Mouse (Mus musculus) ES-Bruce4 (cell line): ENCODE results near the gene Rpl14. TPM values are rescaled to one million over a fixed set of nuclear protein-coding genes. Genes with fewer than 3 reads are reported as not detected.
A peak's percentile ranks its signal among the peaks of the same experiment; 100 is the strongest.

Experiments used
- H3K27ac ChIP-seq: 2 replicates; pipeline ENCODE4 v1.5.1; 2012; ENCODE audit warnings: low read length, inconsistent platforms; ENCODE audit not compliant: insufficient read depth
- H3K27me3 ChIP-seq: 2 replicates; pipeline ENCODE4 v1.6.1; 2012; ENCODE audit warnings: mild to moderate bottlenecking, low read length, inconsistent platforms; ENCODE audit not compliant: control insufficient read depth, poor library complexity, insufficient read depth, severe bottlenecking
- H3K36me3 ChIP-seq: 2 replicates; pipeline ENCODE4 v1.6.1; 2012; ENCODE audit warnings: inconsistent platforms, mild to moderate bottlenecking, low read length, moderate library complexity; ENCODE audit not compliant: control insufficient read depth, poor library complexity, insufficient read depth, severe bottlenecking
- H3K4me1 ChIP-seq: one replicate; pipeline ENCODE4 v1.8.1; 2011; ENCODE audit warnings: low read length; ENCODE audit not compliant: control insufficient read depth, insufficient read depth
- H3K4me3 ChIP-seq: 2 replicates; pipeline ENCODE4 v1.5.1; 2011; ENCODE audit warnings: low read depth, mild to moderate bottlenecking, low read length
- H3K9ac ChIP-seq: 2 replicates; pipeline ENCODE4 v1.6.1; 2012; ENCODE audit warnings: low read depth, mild to moderate bottlenecking, inconsistent platforms; ENCODE audit not compliant: poor library complexity, severe bottlenecking
- H3K9me3 ChIP-seq: replicated peaks from 2 replicates; pipeline ENCODE4 v1.6.1; 2012; ENCODE audit warnings: mild to moderate bottlenecking, low read length, inconsistent platforms; ENCODE audit not compliant: control insufficient read depth, poor library complexity, insufficient read depth, severe bottlenecking
- CTCF ChIP-seq: IDR thresholded peaks from one replicate; pipeline ENCODE4 v1.8.1; 2011; ENCODE audit warnings: low read depth, low read length
- EP300 ChIP-seq: IDR thresholded peaks from 2 replicates; pipeline ENCODE4 v1.6.1; 2011; ENCODE audit warnings: low read depth, low read length; ENCODE audit not compliant: insufficient read depth
- POLR2A ChIP-seq: IDR thresholded peaks from one replicate; pipeline ENCODE4 v1.8.1; 2011; ENCODE audit warnings: low read length; ENCODE audit not compliant: insufficient read depth
- polyA plus RNA-seq: library from polyadenylated mRNA; stranded (reverse); fragments of >200 nt; gene quantifications from 2 replicates; pipeline ENCODE4 v1.2.4, GENCODE M21; 2011; ENCODE audit warnings: low read depth; ENCODE audit not compliant: missing spikeins, insufficient read depth, insufficient read length

The Rpl14 gene
- polyA plus RNA-seq, 1 experiment = 1,061 TPM

GRCm38 (mm10) chr9:120595306-120595705 is 24.1 kb downstream of the Rpl14 start:
- no peak overlapping the region for H3K27ac ChIP-seq
- H3K4me3 ChIP-seq = no peak overlapping the region
- no peaks in the 10 kb centered on the region for H3K27me3 ChIP-seq
- no peak overlapping the region for H3K9ac ChIP-seq
- no peaks in the 10 kb centered on the region for H3K36me3 ChIP-seq
- peaks cover 2% of the 10 kb centered on the region for H3K4me1 ChIP-seq
- TF ChIP-seq EP300 = no peak
- TF ChIP-seq CTCF = no peak
- TF ChIP-seq POLR2A = no peak
- no peaks in the 10 kb centered on the region for H3K9me3 ChIP-seq

DNA sequence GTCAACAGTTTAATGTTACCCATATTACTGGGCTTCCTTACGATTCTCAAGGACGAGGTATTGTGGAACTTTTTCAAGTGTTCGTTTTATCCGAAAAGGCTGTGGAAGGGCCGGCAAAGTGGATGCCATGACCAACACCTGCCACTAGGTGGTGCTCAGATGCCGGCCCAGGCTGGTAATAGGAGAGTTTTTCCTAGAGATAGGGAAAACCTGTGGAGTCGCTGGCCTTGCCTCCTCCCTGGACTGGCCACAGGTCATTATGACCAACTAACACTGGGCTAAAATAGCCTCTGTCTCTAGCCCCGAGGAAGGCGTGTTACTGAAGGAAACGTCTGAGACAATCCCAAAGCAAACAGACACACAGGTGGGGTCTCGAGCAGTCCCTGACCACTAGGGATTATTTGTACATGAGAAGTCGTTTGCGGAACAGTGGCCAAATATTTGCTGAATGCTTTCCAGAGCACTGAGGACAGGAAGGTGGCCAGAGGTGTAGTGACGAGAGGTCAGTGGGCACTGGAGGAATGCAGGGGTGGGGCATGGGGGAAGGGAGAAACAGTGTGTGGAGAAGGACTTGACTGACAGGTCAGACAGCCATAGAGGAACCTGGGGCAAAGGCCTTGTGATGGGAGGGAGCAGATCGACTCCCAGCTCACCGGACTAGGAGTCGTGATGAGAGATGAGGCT is 30.4 kb downstream of the Rpl14 start:
- Histone ChIP-seq H3K9ac (no peak overlapping the region), H3K4me3 (no peak overlapping the region), H3K27me3 (no peaks in the 10 kb centered on the region), H3K27ac (no peak overlapping the region), H3K9me3 (no peaks in the 10 kb centered on the region), H3K4me1 (peaks cover 4% of the 10 kb centered on the region), H3K36me3 (no peaks in the 10 kb centered on the region)
- peak; percentile 88 for TF ChIP-seq CTCF
- TF ChIP-seq EP300 = no peak

DNA sequence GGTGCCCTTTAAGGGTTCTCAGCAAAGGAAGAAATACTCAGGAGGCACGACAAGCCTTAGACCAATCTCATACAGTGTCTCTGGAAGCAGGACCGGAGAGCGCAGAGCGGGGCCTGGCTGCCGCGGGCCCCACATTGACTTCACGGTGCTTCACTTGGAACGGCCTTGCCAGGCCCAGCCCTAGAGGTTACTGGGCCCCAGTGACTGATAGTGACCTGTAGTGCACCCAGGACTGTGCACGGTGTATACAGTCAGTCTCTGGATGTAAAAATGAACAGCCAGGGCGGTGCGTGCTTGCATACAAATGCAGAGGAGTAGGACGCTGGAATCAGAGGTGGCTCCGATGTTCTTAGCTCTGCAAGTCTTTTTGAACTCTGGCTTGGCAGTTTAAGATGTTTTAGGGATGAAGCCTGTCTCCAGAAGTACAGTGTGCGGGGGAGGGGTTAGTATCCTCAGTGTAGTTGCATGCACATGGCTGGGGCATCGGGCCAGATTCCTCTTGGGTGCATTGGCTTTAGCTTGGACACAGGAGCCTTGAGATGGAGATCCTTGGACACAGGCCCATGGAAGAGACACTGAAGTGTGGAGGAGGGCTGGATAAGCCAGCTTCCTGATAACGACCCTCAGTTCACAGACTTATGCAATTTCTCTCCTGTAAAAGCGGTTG is 31.1 kb downstream of the Rpl14 start:
- peaks cover 4% of the 10 kb centered on the region for H3K4me1 ChIP-seq
- no peaks in the 10 kb centered on the region for H3K36me3 ChIP-seq
- H3K27ac ChIP-seq = no peak overlapping the region
- no peak overlapping the region for H3K4me3 ChIP-seq
- no peak overlapping the region for H3K9ac ChIP-seq
- no peaks in the 10 kb centered on the region for H3K9me3 ChIP-seq
- no peaks in the 10 kb centered on the region for H3K27me3 ChIP-seq
- no peak for TF ChIP-seq CTCF
- TF ChIP-seq EP300 = no peak

- H3K27ac ChIP-seq = no peak overlapping the region
- TF ChIP-seq POLR2A (no peak), CTCF (peak; percentile 82), EP300 (no peak)
- H3K4me3 ChIP-seq = no peak overlapping the region
- H3K36me3 ChIP-seq = no peaks in the 10 kb centered on the region
- H3K27me3 ChIP-seq = no peaks in the 10 kb centered on the region
- peak overlapping the region; percentile 63; the same call in 1 of the 2 replicates for H3K9ac ChIP-seq
- H3K9me3 ChIP-seq = no peaks in the 10 kb centered on the region
- peaks cover 4% of the 10 kb centered on the region for H3K4me1 ChIP-seq
Observed at GRCm38 (mm10) chr9:120602839-120603511, 31.7 kb downstream of the Rpl14 start.

- H3K27ac ChIP-seq = no peak overlapping the region
- no peaks in the 10 kb centered on the region for H3K36me3 ChIP-seq
- H3K4me3 ChIP-seq = peak overlapping the region; percentile 17
- no peak for TF ChIP-seq EP300
- H3K9me3 ChIP-seq = no peaks in the 10 kb centered on the region
- peaks cover 4% of the 10 kb centered on the region for H3K4me1 ChIP-seq
- H3K9ac ChIP-seq = peak overlapping the region; percentile 63; the same call in 1 of the 2 replicates
- H3K27me3 ChIP-seq = no peaks in the 10 kb centered on the region
Observed at GRCm38 (mm10) chr9:120603512-120603908, 32.3 kb downstream of the Rpl14 start.

- Histone ChIP-seq H3K4me3 (peak overlapping the region; percentile 17), H3K27me3 (no peaks in the 10 kb centered on the region), H3K27ac (no peak overlapping the region), H3K9me3 (no peaks in the 10 kb centered on the region), H3K36me3 (no peaks in the 10 kb centered on the region), H3K9ac (no peak overlapping the region), H3K4me1 (peaks cover 4% of the 10 kb centered on the region)
- TF ChIP-seq POLR2A (no peak), CTCF (no peak), EP300 (no peak)
Observed at GRCm38 (mm10) chr9:120603956-120604355, 32.7 kb downstream of the Rpl14 start.
